Mouse (Mus musculus) olfactory bulb, adult 2 months (tissue): ENCODE measurements around the gene 1700017B05Rik. TPM values are rescaled to one million over a fixed set of nuclear protein-coding genes. Genes with fewer than 3 reads are reported as not detected.
A peak's percentile ranks its signal among the peaks of the same experiment; 100 is the strongest.
"Not testable (repeated sequence)": the region's sequence is repeated elsewhere in the genome, so short reads cannot be mapped to it uniquely, and the experiment has no call there.

ENCODE experiments used
- H3K27ac ChIP-seq: fragments of 200-500 bp; 2 replicates; pipeline ENCODE4 v1.5.1; 2012; ENCODE audit warnings: low read depth, low read length; ENCODE audit not compliant: insufficient read depth
- H3K4me1 ChIP-seq: fragments of 200-500 bp; 2 replicates; pipeline ENCODE4 v1.6.1; 2012; ENCODE audit warnings: low read length; ENCODE audit not compliant: control insufficient read depth, insufficient read depth
- H3K4me3 ChIP-seq: fragments of 200-500 bp; 2 replicates; pipeline ENCODE4 v1.5.1; 2012; ENCODE audit warnings: mild to moderate bottlenecking, low read depth, low read length, moderate library complexity; ENCODE audit not compliant: insufficient read depth
- CTCF ChIP-seq: fragments of 200-500 bp; IDR thresholded peaks from 2 replicates; pipeline ENCODE4 v1.5.1; 2012; ENCODE audit warnings: low read depth, mild to moderate bottlenecking, low read length, moderate library complexity; ENCODE audit not compliant: insufficient read depth
- POLR2A ChIP-seq: fragments of 200-500 bp; IDR thresholded peaks from 2 replicates; pipeline ENCODE4 v1.6.1; 2012; ENCODE audit warnings: mild to moderate bottlenecking, low read depth, low read length, moderate library complexity; ENCODE audit not compliant: insufficient read depth
- WGBS: fragments of 180-500 bp; shearing (Covaris S2); methylation state at CpG from one replicate; pipeline ENCODE4 v1.1.7; 2018; 5-methylcytosine and 5-hydroxymethylcytosine counted together
- polyA plus RNA-seq: library from polyadenylated mRNA; stranded (reverse); fragments of >200 nt; gene quantifications from 2 replicates; pipeline ENCODE4 v1.2.4, GENCODE M21; 2012; ENCODE audit warnings: low replicate concordance; ENCODE audit not compliant: missing spikeins, insufficient read depth, insufficient read length

1700017B05Rik gene
- not detected in 2 replicates for polyA plus RNA-seq

- peak within 1 kb of the TSS; percentile 2; the same call in 1 of the 2 replicates for H3K27ac ChIP-seq
- under 1% methylated on average over 81 of the region's 87 CpGs for WGBS
- H3K4me1 ChIP-seq = peaks cover 14% of the 10 kb centered on the region
- H3K4me3 ChIP-seq = peak within 1 kb of the TSS; percentile 66
- TF ChIP-seq POLR2A (0 out of 2 replicates have a peak, but pooled peaks have one; percentile 22), CTCF (peak; percentile 54)
Measured at GRCm38 (mm10) chr9:57261913-57262794, at the start of gene 1700017B05Rik. 1700017B05Rik (minus strand) TSS chr9:57262612.

DNA sequence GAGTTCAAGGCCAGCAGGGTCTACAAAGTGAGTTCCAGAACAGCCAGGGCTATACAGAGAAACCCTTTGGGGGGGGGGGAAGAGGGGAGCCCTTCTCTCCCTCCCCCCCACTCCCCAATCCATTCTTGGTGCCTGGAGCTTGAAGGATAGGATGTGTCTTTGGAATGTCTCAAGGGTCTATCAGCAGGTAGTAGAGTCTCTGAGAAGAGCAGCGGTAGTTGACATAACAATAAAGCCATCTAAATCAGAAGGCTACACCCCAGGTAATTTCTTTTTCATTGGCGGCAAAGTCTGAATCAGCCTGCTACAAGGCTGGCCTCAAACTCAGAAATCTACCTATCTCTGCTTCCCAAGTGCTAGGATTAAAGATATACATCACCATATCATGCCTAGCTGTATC, 48.5 kb upstream of the 1700017B05Rik start:
- H3K4me1 ChIP-seq = no peaks in the 10 kb centered on the region
- no peak overlapping the region for H3K4me3 ChIP-seq
- TF ChIP-seq POLR2A (no peak), CTCF (no peak)
- 100% methylated on average over 2 of the region's 2 CpGs for WGBS
- H3K27ac ChIP-seq = no peak overlapping the region

DNA sequence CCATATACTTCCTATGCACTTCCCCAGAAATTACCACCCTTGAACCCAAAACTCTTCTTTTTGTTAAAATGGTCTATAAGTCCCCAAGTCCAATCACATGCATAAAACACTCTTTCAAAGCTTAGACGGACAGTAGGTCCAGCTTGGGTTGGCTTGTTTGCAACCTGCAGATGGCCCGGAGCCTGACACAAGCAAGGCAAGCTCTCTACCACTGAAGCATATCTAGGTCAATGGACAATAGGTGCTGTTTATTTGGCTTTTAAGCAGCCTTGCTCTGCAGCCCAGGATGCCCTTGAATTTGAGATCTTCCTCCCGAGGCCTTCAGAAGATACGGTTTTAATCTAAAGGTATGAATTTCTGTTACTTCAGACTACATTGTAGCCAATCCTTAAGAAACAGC, 46.9 kb upstream of the 1700017B05Rik start:
- TF ChIP-seq CTCF = no peak
- no peak for TF ChIP-seq POLR2A
- Histone ChIP-seq H3K4me3 (no peak overlapping the region), H3K4me1 (no peaks in the 10 kb centered on the region), H3K27ac (no peak overlapping the region)
- 86% methylated on average over 4 of the region's 4 CpGs for WGBS

DNA sequence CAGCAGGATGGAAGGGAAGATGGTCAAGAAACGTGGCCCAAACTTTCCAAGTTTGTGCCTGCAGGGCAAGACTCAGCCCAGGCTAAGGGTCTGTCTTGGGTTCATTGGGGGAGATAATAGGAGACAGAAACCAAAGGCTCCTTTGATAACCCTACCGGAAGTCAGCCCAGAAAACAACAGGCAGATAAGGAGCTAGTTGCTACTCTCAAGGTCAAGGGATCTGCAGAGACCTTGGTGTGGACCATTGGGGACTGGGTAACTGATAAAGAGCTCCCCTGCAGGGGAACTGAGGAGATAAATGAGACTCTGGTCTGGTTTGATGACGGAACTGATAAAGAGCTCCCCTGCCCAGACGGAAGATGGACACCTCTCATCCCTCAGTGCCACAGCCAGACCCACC, 45.0 kb upstream of the 1700017B05Rik start:
- TF ChIP-seq POLR2A (no peak), CTCF (no peak)
- 80% methylated on average over 4 of the region's 4 CpGs for WGBS

DNA sequence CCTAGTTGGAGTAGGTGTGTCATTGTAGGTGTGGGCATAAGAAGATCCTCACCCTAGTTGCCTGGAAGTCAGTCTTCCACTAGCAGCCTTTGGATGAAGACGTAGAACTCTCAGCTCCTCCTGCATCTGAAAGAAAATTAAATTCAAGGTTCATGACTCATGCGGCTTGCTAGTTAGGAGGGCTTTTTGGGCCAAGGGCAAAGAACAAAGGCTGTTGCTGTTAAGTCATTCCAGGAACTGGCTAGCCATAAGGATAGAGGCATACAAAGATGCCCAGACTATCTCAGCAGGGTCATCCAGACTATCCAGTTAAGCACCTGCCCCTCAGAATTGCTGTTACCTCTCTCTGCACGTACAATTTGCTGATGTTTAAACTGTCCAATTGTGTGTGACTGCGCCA, 42.3 kb upstream of the 1700017B05Rik start:
- WGBS = 85% methylated on average over 4 of the region's 4 CpGs
- not testable (repeated sequence) for H3K27ac ChIP-seq, H3K4me1 ChIP-seq, H3K4me3 ChIP-seq

More for the DNA sequence above, 45.0 kb upstream of the 1700017B05Rik start:
- H3K4me1 ChIP-seq = no peaks in the 10 kb centered on the region
- no peak overlapping the region for H3K27ac ChIP-seq
- H3K4me3 ChIP-seq = no peak overlapping the region

GRCm38 (mm10) chr9:57304251-57304650, 41.8 kb upstream of the 1700017B05Rik start:
- no peak for TF ChIP-seq CTCF
- TF ChIP-seq POLR2A = no peak
- no peak overlapping the region for H3K27ac ChIP-seq
- H3K4me1 ChIP-seq = no peaks in the 10 kb centered on the region
- WGBS = 100% methylated on average over 2 of the region's 2 CpGs
- no peak overlapping the region for H3K4me3 ChIP-seq

DNA sequence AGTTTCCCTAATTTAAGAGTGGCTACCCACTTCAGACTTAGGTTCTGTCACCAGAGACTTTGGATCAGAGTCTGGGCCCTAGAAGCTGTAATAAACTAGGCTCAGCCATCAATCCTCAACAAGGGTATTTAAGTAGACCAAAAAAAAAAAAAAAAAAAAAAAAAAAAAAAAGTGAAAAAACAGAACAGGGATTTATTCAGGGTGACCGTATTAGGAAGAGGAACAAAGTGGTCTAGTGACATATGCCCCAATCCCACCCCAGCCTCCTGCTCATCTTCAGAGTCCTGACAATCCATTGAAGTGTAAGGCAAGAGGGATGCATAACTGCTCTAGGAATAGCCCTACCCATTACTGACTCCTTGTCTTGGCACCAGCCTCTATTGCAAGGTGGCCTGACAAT, 40.9 kb upstream of the 1700017B05Rik start:
- TF ChIP-seq POLR2A (no peak), CTCF (no peak)
- Histone ChIP-seq H3K27ac (no peak overlapping the region), H3K4me3 (no peak overlapping the region), H3K4me1 (no peaks in the 10 kb centered on the region)
- WGBS = 91% methylated on average over 1 of the region's 1 CpGs

DNA sequence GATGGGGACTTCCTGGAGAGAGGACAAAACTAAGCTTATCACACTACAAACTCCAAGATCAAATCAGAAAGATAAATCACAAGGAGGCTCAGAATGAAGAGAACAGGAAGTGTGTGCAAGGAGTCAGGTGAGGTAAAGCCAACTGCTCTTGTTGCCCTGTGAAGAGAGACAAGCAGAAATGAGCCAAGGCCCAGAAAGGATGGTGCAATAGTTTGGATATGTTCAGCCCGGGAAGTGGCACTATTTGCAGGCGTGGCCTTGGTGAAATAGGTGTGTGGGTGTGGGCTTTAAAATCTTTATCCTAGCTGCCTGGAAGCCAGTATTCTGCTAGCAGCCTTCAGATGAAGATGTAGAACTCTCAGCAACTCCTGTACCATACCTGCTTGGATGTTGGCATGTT, 38.4 kb upstream of the 1700017B05Rik start:
- Histone ChIP-seq H3K4me3 (no peak overlapping the region), H3K27ac (no peak overlapping the region), H3K4me1 (no peaks in the 10 kb centered on the region)
- TF ChIP-seq POLR2A (no peak), CTCF (no peak)
- WGBS = 96% methylated on average over 2 of the region's 2 CpGs

DNA sequence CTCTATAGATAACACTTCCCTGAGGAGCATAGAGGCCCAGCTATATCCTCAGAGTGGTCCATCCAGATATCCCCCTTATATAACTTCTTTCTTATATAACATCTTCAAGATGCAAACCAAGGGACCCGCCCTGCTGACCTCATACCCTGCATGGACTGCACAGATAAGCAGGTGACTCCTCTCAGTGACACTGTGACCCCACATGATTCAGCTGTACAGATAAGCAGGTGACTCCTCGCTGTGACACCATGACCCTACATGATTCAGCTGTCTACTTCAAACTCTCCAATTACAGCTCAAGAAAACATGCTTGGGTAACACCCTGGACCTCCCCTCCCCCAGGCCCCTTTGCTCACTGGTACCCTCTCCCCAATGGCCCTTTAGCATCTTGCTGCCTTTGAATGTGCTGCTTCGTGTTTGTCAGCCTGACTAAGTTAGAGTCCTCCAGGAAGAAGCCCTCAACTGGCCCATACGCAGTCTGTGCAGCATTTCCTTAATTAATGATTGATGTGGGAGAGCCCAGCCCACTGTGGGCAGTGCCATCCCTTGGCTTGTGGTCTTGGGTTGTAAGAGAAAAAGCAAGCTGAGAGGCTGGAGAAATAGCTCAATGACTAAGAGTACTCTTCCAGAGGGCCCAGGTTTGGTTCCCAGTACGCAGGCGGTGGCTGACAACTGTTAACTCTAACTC, 37.5 kb upstream of the 1700017B05Rik start:
- WGBS = 90% methylated on average over 6 of the region's 6 CpGs
- no peak overlapping the region for H3K27ac ChIP-seq
- TF ChIP-seq CTCF (no peak), POLR2A (no peak)
- no peak overlapping the region for H3K4me3 ChIP-seq
- H3K4me1 ChIP-seq = no peaks in the 10 kb centered on the region
